Mouse (Mus musculus) liver, embryonic 11.5 days (tissue): Measurements from ENCODE around the gene Hist2h2ac. TPM values are rescaled to one million over a fixed set of nuclear protein-coding genes. Genes with fewer than 3 reads are reported as not detected.
"Not testable (repeated sequence)": the region's sequence is repeated elsewhere in the genome, so short reads cannot be mapped to it uniquely, and the experiment has no call there.

Experiments
- ATAC-seq: fragments of 200-750 bp; cut with Nextera tagmentation; replicated peaks from 2 replicates; pipeline ENCODE4 v1.8.0; 2017; ENCODE audit warnings: moderate number of reproducible peaks, mild to moderate bottlenecking, moderate TSS enrichment, moderate library complexity; ENCODE audit not compliant: low FRiP score
- DNase-seq: peaks from one replicate; pipeline ENCODE4 v3.0.0-alpha.2; 2017; ENCODE audit warnings: low spot score
- H3K27ac ChIP-seq: fragments of 300-500 bp; sonication (generic); 2 replicates; pipeline ENCODE4 v1.5.1; 2014; ENCODE audit warnings: mild to moderate bottlenecking, low read depth, low read length, control low read depth
- H3K27me3 ChIP-seq: fragments of 300-500 bp; sonication (generic); replicated peaks from 2 replicates; pipeline ENCODE4 v1.6.1; 2014; ENCODE audit warnings: low read length, mixed read lengths; ENCODE audit not compliant: control insufficient read depth, insufficient read depth
- H3K36me3 ChIP-seq: fragments of 300-500 bp; sonication (generic); 2 replicates; pipeline ENCODE4 v1.6.1; 2014; ENCODE audit warnings: mild to moderate bottlenecking, low read length, moderate library complexity, mixed read lengths; ENCODE audit not compliant: control insufficient read depth, insufficient read depth
- H3K4me1 ChIP-seq: fragments of 300-500 bp; sonication (generic); replicated peaks from 2 replicates; pipeline ENCODE4 v1.6.1; 2014; ENCODE audit warnings: low read length, mixed read lengths; ENCODE audit not compliant: control insufficient read depth, insufficient read depth
- H3K4me2 ChIP-seq: fragments of 300-500 bp; sonication (generic); 2 replicates; pipeline ENCODE4 v1.6.1; 2014; ENCODE audit warnings: mild to moderate bottlenecking, control low read depth, moderate library complexity
- H3K4me3 ChIP-seq: fragments of 300-500 bp; sonication (generic); 2 replicates; pipeline ENCODE4 v1.5.1; 2014; ENCODE audit warnings: low read depth, low read length, control low read depth
- H3K9ac ChIP-seq: fragments of 300-500 bp; sonication (generic); 2 replicates; pipeline ENCODE4 v1.6.1; 2014; ENCODE audit warnings: low read depth, low read length, control low read depth
- H3K9me3 ChIP-seq: fragments of 300-500 bp; sonication (generic); 2 replicates; pipeline ENCODE4 v1.6.1; 2016; ENCODE audit warnings: low read length, inconsistent platforms, mixed read lengths; ENCODE audit not compliant: control insufficient read depth
- WGBS: fragments of 180-500 bp; shearing (Covaris S2); extraction: QIAGEN DNeasy Blood & Tissue Kit; methylation state at CpG from one replicate; pipeline ENCODE4 v1.1.7; 2014; 5-methylcytosine and 5-hydroxymethylcytosine counted together
- polyA plus RNA-seq: library from polyadenylated mRNA; unstranded; fragments of >200 nt; fragmentation: Nextera tagmentation; extraction: Ambion mirVana; gene quantifications from 2 replicates; pipeline ENCODE4 v1.2.1, GENCODE M21; 2014

Hist2h2ac gene
- 13.7 and 14.7 TPM in 2 replicates for polyA plus RNA-seq

DNA sequence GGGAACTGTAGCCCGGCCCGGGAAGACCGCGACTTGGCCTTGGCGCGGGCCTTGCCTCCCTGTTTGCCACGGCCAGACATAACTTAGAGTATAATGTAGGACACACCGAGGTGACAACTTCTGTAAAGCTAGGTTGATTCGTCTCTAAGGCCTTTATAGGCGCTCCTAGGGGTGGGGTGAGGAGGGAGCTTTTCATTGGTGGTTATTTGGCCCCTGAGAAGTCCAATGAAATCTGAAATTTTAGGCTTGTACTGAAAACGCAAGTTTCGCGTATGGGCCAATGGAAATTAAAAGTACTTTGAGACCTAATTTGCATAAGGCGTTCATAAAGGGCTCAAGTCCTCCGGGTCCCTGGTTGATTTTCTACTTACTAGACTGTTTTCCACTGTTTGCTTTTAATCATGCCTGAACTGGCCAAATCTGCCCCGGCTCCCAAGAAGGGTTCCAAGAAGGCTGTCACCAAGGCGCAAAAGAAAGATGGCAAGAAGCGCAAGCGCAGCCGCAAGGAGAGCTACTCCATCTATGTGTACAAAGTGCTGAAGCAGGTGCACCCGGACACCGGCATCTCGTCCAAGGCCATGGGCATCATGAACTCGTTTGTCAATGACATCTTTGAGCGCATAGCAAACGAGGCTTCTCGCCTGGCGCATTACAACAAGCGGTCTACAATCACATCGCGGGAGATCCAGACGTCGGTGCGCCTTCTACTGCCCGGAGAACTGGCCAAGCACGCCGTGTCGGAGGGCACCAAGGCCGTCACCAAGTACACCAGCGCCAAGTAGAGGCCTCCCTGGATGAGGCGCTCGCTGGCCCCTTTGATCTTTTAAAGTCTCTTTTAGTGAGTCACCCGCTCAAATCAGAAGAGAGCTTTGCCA is at the start of gene Hist2h2ac, which contains the start of gene Hist2h2be:
Gene Hist2h2ac, minus strand, starts transcription at position 116 of the 875 bp plus-strand sequence.
Gene Hist2h2be, plus strand, starts transcription at position 355 of the 875 bp plus-strand sequence.
- peak within 1 kb of the TSS; percentile 61 for H3K4me3 ChIP-seq
- peak within 1 kb of the TSS; percentile 100 for H3K27ac ChIP-seq
- H3K27me3 ChIP-seq, result no peaks in the 10 kb centered on the region
- H3K4me1 ChIP-seq, result peaks cover 31% of the 10 kb centered on the region
- H3K9ac ChIP-seq, result peak within 1 kb of the TSS; percentile 98
- H3K36me3 ChIP-seq, result no peaks in the 10 kb centered on the region
- no peaks in the 10 kb centered on the region for H3K9me3 ChIP-seq
- ATAC-seq, result peak; percentile 92
- peak; percentile 84 for DNase-seq
- peak within 1 kb of the TSS; percentile 92 for H3K4me2 ChIP-seq
- under 1% methylated on average over 43 of the region's 43 CpGs for WGBS

DNA sequence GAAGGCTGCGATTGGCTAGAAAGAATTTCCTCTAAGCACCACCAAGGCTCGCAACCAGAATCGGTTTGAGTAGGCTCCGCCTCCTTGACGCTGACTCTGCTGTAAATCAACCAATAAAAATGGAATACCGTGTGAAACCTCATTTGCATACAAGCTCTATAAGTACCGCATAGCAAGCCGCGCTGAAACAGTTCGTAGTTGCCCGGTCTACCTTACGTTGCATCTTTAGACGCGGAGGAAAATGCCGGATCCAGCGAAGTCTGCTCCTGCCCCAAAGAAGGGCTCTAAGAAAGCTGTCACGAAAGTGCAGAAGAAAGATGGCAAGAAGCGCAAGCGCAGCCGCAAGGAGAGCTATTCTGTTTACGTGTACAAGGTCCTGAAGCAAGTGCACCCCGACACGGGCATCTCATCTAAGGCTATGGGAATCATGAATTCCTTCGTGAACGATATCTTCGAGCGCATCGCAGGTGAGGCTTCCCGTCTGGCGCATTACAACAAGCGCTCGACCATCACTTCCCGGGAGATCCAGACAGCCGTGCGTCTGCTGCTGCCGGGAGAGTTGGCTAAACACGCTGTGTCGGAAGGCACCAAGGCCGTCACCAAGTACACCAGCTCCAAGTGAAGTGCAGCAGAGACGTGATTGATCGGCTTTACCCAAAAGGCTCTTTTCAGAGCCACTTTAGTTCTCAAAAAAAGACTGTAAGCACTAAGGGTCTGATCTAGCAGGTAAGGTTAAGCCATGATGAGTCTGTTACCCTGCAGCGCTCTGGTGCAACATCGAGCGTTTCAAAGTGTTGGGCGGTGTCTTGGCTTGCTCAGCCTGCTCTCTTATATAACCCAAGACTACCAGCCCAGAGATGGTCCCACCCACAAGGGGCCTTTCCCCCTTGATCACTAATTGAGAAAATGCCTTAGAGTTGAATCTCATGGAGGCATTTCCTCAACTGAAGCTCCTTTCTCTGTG is 49.1 kb upstream of the Hist2h2ac start, which contains the start of gene Hist2h2bb:
Gene Hist2h2bb, plus strand, starts transcription at position 242 of the 964 bp plus-strand sequence.
- no peaks in the 10 kb centered on the region for H3K9me3 ChIP-seq
- no peaks in the 10 kb centered on the region for H3K36me3 ChIP-seq
- peak within 1 kb of the TSS; percentile 100 for H3K27ac ChIP-seq
- H3K4me1 ChIP-seq, result peaks cover 10% of the 10 kb centered on the region
- WGBS, result under 1% methylated on average over 45 of the region's 45 CpGs
- DNase-seq (peak; percentile 88), ATAC-seq (peak; percentile 92)
- no peaks in the 10 kb centered on the region for H3K27me3 ChIP-seq
- peak within 1 kb of the TSS; percentile 82 for H3K4me2 ChIP-seq
- peak within 1 kb of the TSS; percentile 53 for H3K4me3 ChIP-seq
- H3K9ac ChIP-seq, result peak within 1 kb of the TSS; percentile 88

DNA sequence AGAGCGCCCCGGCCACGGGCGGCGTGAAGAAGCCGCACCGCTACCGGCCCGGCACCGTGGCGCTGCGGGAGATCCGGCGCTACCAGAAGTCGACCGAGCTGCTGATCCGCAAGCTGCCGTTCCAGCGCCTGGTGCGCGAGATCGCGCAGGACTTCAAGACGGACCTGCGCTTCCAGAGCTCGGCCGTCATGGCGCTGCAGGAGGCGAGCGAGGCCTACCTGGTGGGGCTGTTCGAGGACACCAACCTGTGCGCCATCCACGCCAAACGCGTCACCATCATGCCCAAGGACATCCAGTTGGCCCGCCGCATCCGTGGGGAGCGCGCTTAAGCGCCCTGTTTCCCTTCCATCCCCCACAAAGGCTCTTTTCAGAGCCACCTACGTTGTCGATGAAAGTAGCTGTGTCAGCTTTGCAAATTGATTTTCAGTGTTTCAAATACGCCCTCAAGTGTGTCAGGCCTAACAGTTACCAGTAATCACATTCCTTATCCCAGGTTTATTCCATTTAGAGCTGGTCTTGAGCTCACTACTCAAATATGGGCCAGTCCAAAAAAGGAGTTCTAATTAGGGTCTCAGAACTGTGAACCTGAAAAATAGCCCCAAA is 48.2 kb upstream of the Hist2h2ac start:
- peak; percentile 46 for ATAC-seq
- H3K36me3 ChIP-seq, DNase-seq, H3K9me3 ChIP-seq, H3K27me3 ChIP-seq: not testable (repeated sequence)
- peak overlapping the region; percentile 53 for H3K4me3 ChIP-seq
- H3K9ac ChIP-seq, result peak overlapping the region; percentile 88
- peak overlapping the region; percentile 82 for H3K4me2 ChIP-seq
- H3K4me1 ChIP-seq, result peaks cover 16% of the 10 kb centered on the region
- under 1% methylated on average over 12 of the region's 44 CpGs for WGBS
- peak overlapping the region; percentile 100 for H3K27ac ChIP-seq

DNA sequence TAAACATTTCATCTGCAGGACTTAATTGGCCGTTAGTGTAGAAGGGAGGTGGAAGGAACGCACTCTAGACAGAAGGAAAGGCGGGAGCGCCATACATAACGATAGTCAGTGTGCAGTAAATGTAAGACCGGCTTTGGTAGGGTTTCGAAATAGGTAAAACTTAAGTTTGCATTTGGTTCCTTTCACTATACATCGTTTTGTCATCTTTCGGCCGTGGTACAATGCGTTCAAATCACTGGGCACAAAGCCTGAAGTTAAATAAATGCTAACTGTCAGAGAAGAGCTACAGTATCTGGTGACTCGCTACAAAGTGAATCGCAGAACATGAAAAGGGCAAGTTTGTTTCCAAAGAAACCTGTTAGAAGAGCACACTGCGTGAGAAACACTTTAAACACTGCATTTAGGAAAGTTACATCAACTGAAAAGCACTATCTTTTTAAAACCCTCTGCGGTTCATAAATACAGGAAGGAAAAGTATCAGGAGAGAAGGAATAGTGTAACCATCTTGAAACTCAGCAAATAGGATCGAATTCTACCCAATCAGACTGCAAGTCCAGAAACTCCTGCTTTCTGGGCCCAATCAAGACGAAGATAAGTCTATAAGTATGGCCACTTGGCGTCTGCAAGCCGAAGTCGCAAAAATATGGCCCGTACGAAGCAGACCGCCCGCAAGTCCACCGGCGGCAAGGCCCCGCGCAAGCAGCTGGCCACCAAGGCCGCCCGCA is 47.5 kb upstream of the Hist2h2ac start, which contains the start of gene Hist2h3b:
Gene Hist2h3b, plus strand, starts transcription at position 604 of the 725 bp plus-strand sequence.
- no peaks in the 10 kb centered on the region for H3K9me3 ChIP-seq
- no peaks in the 10 kb centered on the region for H3K36me3 ChIP-seq
- DNase-seq (peak; percentile 76), ATAC-seq (peak; percentile 60)
- H3K4me3 ChIP-seq, result peak within 1 kb of the TSS; percentile 53
- H3K9ac ChIP-seq, result peak within 1 kb of the TSS; percentile 88
- peak within 1 kb of the TSS; percentile 100 for H3K27ac ChIP-seq
- no peaks in the 10 kb centered on the region for H3K27me3 ChIP-seq
- 21% methylated on average over 30 of the region's 30 CpGs for WGBS
- peaks cover 16% of the 10 kb centered on the region for H3K4me1 ChIP-seq
- peak within 1 kb of the TSS; percentile 82 for H3K4me2 ChIP-seq

DNA sequence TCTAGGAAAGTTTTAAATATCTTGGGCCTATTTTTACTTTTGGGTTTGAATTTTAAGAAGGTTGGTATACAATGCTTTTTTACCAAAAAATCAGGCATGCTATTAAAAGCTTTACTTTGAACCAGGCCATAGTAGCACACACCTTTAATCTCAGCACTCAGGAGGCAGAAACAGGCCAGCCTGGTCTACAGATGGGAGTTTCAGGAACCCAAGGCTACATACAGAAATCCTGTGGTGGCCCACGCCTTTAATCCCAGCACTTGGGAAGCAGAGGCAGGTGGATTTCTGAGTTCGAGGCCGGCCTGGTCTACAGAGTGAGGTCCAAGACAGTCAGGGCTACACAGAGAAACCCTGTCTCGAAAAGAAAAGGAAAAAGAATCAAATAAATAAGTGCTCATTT is 46.9 kb upstream of the Hist2h2ac start:
- H3K4me1 ChIP-seq, result peaks cover 16% of the 10 kb centered on the region
- H3K9ac ChIP-seq, result peak overlapping the region; percentile 66
- no peaks in the 10 kb centered on the region for H3K36me3 ChIP-seq
- H3K27ac ChIP-seq, result peak overlapping the region; percentile 93
- no peak overlapping the region for H3K4me3 ChIP-seq
- DNase-seq, result no peak
- WGBS, result 82% methylated on average over 4 of the region's 4 CpGs
- no peaks in the 10 kb centered on the region for H3K27me3 ChIP-seq
- no peak overlapping the region for H3K4me2 ChIP-seq
- ATAC-seq, result no peak
- H3K9me3 ChIP-seq, result no peaks in the 10 kb centered on the region

DNA sequence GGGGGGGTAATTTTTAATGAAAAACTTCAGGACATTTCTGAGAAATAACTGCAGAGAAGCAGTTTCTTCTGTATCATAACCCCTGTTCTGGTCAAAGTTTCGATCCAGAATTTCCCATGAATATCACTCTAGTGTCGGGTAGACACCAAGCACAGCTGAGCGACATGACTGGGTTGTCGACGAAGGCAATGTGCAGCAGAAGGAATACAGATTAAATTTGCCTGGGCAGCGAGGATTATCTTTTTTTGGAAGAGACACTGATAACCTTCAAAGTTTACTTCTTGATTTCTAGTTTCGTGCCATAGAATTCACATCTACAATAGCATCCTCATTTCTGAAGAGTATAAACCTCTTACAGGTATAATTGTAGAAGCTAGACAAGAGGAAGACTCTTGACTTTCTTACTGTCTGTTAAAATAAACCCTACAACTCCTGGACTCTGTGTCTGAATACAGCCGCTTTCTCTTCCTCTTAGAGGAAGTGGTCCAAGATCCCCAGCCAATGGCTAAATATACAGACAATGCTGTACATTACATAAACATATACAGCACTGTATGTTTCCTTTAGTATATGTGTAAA is 45.5 kb upstream of the Hist2h2ac start:
- H3K4me1 ChIP-seq, result peaks cover 21% of the 10 kb centered on the region
- no peak overlapping the region for H3K4me2 ChIP-seq
- H3K9ac ChIP-seq, result peak overlapping the region; percentile 55; the same call in 1 of the 2 replicates
- no peaks in the 10 kb centered on the region for H3K36me3 ChIP-seq
- H3K4me3 ChIP-seq, result no peak overlapping the region
- no peaks in the 10 kb centered on the region for H3K27me3 ChIP-seq
- DNase-seq (no peak), ATAC-seq (no peak)
- 63% methylated on average over 8 of the region's 8 CpGs for WGBS
- no peaks in the 10 kb centered on the region for H3K9me3 ChIP-seq
- peak overlapping the region; percentile 74 for H3K27ac ChIP-seq

DNA sequence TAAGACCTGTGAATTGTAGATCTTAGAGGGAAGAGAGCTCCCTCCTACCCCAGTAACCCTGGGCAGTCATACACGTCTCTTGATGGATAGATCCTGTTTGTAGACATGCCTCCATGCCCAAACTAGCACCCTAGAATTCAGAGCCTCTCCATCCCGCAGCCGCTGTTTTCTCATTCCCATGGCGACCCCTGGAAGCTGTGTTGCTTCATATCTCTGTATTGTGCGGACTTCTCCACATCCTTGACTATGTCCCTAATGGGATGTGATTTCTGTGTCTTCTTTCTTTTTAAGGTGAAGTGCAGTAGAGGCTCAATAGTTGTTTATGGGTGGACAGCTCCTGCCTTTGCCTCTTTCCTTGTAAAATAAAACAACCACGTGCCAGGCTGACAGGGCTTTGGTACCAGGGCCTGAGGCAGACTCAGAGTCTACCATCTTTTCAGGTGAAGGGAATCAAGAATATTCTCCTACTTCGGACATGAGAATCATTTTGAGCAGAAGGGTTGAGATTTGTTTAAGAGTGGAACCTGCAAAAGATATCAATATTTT is 43.8 kb upstream of the Hist2h2ac start:
- H3K4me2 ChIP-seq, result peak overlapping the region; percentile 84
- ATAC-seq (no peak), DNase-seq (no peak)
- no peaks in the 10 kb centered on the region for H3K36me3 ChIP-seq
- peak overlapping the region; percentile 100 for H3K27ac ChIP-seq
- H3K9ac ChIP-seq, result peak overlapping the region; percentile 93
- no peaks in the 10 kb centered on the region for H3K27me3 ChIP-seq
- no peaks in the 10 kb centered on the region for H3K9me3 ChIP-seq
- 74% methylated on average over 7 of the region's 7 CpGs for WGBS
- peak overlapping the region; percentile 56 for H3K4me3 ChIP-seq
- peaks cover 17% of the 10 kb centered on the region for H3K4me1 ChIP-seq
